Mouse (Mus musculus): ENCODE results near the gene Olfr723.
"Not testable (repeated sequence)": the region's sequence is repeated elsewhere in the genome, so short reads cannot be mapped to it uniquely, and the experiment has no call there.

Olfr723 gene

DNA sequence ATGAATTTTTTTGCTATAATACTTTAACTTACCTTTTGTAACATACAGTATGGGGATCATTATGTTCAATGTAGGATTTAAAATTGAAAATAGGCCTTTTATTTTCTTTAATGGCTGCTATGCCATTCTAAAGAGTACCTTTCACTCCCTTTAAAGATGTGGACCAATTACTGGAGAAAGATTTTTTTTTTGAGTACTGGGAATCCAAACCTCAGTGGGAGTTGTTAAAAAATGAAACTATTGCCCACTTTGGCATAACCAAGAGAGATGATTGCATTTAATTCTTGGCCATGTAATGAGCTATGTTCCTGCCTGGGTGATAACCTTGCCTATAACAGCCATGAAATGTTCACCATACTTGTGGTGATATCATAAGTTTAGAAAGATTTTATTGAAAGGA is at the start of gene Olfr723:
Olfr723 (minus strand) TSS at position 101 of the 400 bp plus-strand sequence.
- not testable (repeated sequence) for DNase-seq

- not testable (repeated sequence) for DNase-seq
Measured at GRCm38 (mm10) chr14:49963174-49963573, 31.6 kb upstream of the Olfr723 start, which contains the start of gene Olfr724. Olfr724 (minus strand) TSS chr14:49963274.

DNA sequence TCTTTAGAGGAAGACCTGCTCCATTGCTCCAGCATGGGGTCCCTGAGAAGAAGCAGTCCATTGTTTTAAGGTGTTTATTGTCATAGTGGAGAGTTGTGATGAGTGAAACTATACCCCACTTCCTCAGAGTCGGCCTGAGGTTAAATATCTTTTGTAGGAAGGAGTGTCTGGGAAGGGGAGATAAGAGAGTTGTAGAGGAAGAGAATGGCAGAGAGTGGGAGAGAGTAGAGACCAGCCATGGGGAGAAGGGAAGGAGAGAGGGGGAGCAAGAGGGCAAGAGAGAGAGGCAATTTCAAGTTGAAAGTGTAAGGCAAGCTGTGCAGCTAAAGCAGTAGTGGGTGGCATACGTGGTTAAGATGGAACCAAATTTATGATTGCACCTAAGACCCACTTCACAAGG is 24.3 kb upstream of the Olfr723 start:
- DNase-seq, result no peak

GRCm38 (mm10) chr14:49901899-49902298 is 29.7 kb downstream of the Olfr723 start, which contains the start of gene Olfr722:
Olfr722 (minus strand) TSS chr14:49901999.
- DNase-seq, result no peak
